Mouse (Mus musculus) brain, embryonic 14.5 days (tissue): ENCODE measurements around the gene Krt86. TPM values are rescaled to one million over a fixed set of nuclear protein-coding genes. Genes with fewer than 3 reads are reported as not detected.

Experiments
- DNase-seq: peaks from one replicate; pipeline ENCODE4 v3.0.0-alpha.2; 2011; ENCODE audit warnings: low read depth
- CTCF ChIP-seq: fragments of 200-500 bp; IDR thresholded peaks from 2 replicates; pipeline ENCODE4 v1.5.1; 2012; ENCODE audit warnings: inconsistent platforms, mild to moderate bottlenecking, moderate library complexity, borderline replicate concordance; ENCODE audit not compliant: insufficient read depth, insufficient read length; ENCODE audit errors: extremely low read depth
- POLR2A ChIP-seq: fragments of 200-500 bp; IDR thresholded peaks from 2 replicates; pipeline ENCODE4 v1.6.1; 2012; ENCODE audit warnings: mild to moderate bottlenecking, inconsistent platforms, borderline replicate concordance; ENCODE audit not compliant: poor library complexity, insufficient read depth, insufficient read length, severe bottlenecking; ENCODE audit errors: extremely low read depth
- polyA plus RNA-seq: library from polyadenylated mRNA; depleted of rRNA; stranded (reverse); fragments of >200 nt; gene quantifications from 2 replicates; pipeline ENCODE4 v1.2.3, GENCODE M21; 2012

Krt86 gene
- polyA plus RNA-seq, 1 experiment, result not detected

- DNase-seq, result peak; percentile 63
- TF ChIP-seq CTCF (peak; percentile 58), POLR2A (no peak)
These were observed 5.9 kb downstream of the Krt86 start for GRCm38 (mm10) chr15:101479007-101479665.

- TF ChIP-seq CTCF (no peak), POLR2A (no peak)
- DNase-seq, result peak; percentile 71
These were observed 6.4 kb downstream of the Krt86 start for GRCm38 (mm10) chr15:101479666-101480060.

- TF ChIP-seq CTCF (no peak), POLR2A (no peak)
- DNase-seq, result no peak
These were observed 8.8 kb downstream of the Krt86 start for GRCm38 (mm10) chr15:101482056-101482455.

- DNase-seq, result no peak
- no peak for TF ChIP-seq CTCF
- no peak for TF ChIP-seq POLR2A
These were observed 10.4 kb downstream of the Krt86 start for GRCm38 (mm10) chr15:101483646-101484045.

DNA sequence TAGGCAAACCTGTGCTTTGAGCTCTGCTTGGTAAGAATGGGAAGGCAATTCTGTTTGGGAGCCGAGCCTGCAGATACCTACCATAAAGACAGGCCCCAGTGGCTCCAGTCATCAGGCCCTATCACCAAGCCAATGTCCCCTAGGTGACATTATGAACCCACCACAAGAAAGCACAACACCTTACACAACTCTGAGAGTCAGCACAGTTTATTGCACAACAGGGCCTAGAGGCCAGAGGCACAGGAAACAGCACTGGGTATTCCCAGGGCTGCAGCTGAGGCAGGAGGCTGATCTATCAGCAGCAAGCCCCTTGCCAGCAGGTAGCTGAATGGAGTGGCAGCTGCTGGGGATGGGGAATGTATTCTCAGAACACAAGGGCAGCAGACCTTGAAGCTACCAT, 11.7 kb downstream of the Krt86 start:
- TF ChIP-seq CTCF, result no peak
- TF ChIP-seq POLR2A, result no peak
- no peak for DNase-seq

GRCm38 (mm10) chr15:101485911-101486635, 12.8 kb downstream of the Krt86 start:
- TF ChIP-seq POLR2A, result no peak
- TF ChIP-seq CTCF, result no peak
- DNase-seq, result no peak

DNA sequence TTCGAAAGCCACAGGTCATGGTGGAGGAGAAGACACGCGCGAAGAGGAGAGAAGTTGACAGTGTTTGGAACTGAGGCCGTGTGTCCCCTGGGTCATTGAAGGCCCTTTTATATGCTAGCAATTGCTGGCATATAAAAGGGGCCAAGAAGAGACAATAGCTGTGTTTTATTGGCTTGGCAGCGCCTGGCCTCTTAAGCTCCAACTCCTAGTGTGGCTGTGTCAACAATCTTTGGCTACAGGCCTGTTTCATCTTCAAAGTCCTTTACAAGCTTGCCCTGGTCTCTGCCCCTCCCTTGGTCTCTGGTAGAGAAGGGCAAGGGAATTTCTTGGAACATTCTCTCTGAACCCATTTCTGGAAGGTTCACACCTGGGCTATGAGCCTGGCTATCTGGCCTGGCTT, 18.2 kb downstream of the Krt86 start, which contains the start of gene Krt83:
Gene Krt83, minus strand, starts transcription at position 82 of the 400 bp plus-strand sequence.
- TF ChIP-seq POLR2A (no peak), CTCF (no peak)
- peak; percentile 31 for DNase-seq

- no peak for TF ChIP-seq POLR2A
- TF ChIP-seq CTCF, result no peak
These were observed 19.4 kb downstream of the Krt86 start for GRCm38 (mm10) chr15:101492718-101493117.

DNA sequence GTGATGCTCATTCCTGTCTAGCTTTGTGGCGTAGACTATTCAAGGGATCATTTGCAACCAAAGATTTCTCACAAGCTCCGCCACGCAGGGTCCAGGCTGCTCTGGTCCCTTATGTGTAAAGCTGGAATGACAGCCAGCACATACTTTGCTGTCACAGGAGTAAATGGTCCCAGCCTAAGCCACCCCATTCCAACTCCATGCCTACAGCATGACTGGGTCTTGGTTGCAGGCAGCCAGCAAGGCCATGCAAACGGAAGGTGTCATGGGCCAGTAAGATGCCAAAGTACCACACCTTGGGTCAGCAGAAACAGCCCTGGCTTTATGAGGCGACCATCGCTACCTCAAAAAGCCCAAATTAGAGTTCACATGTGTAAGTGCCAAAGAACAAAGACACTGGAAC, 20.4 kb downstream of the Krt86 start:
- no peak for DNase-seq
- no peak for TF ChIP-seq CTCF
- no peak for TF ChIP-seq POLR2A

More at GRCm38 (mm10) chr15:101492718-101493117, 19.4 kb downstream of the Krt86 start:
- DNase-seq, result no peak

DNA sequence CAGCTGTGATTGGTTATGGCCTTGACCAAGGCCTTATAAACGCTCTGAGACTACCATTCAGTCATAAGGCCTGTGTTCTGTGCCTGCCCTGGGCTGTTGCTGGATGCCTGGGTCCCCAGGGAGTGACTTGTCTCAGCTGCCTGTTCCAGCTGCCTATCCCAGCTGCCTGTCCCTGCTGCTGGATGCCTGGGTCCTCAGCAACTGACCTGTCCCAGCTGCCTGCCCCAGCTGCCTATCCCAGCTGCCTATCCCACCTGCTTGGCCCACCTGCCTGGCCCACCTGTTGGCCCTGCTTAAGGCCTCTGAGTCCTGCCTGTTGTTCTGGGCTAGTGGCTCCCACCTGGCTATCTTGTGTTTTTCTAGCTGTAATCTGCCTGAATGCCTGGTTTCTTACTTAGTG, 20.9 kb downstream of the Krt86 start:
- TF ChIP-seq CTCF (no peak), POLR2A (no peak)
- DNase-seq, result no peak

DNA sequence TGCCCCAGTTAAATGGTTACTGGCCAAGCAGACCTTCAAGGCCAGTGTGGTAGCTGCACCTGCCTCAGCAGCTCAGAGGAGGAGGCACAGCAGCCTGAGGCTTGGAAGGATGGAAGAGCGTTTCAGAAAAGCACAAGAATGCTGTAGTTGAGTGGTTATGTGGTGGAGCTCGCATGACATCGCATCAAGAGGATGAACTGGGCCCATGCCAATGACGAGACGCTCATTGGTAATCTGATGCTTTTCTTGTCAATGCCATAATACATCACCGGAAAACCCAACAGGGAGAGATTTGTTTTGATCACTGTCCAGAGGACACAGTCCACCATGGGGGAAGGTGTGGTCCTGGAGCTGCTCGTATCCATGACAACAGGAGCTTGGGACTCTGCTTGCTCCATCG, 22.0 kb downstream of the Krt86 start:
- no peak for DNase-seq
- TF ChIP-seq POLR2A (no peak), CTCF (no peak)
